Mouse (Mus musculus): ENCODE data around the gene Rtn4.

DNA sequence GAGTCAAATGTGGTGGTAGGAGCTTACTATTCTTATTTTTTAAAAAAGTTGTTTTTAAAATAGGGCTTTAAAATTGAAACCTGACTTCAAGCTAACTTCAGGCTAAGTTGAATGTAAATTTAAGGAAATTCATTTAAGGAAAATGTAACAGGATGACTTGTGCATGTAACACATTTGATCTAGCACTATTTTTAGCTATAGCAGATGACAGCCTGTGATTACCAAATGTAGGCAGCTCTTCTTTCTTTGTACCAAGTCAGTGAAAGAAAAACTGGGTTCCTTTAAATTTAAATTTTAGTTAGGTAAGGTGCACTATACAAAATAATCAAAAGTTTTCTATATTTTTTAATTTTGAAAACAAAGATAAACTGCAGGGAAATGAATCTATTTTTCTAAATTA is 32.4 kb downstream of the Rtn4 start:
- TF ChIP-seq CTCF (IDR thresholded peaks at IDR 0.05; ENCODE audit: insufficient read depth, low read depth, low read length): no peak
- no peak for TF ChIP-seq POLR2A (IDR thresholded peaks at IDR 0.05; ENCODE audit: insufficient read depth, low read depth, low read length)
